Mouse (Mus musculus) MEL (cell line): ENCODE data around the gene Clcn3. TPM values are rescaled to one million over a fixed set of nuclear protein-coding genes. Genes with fewer than 3 reads are reported as not detected.

Source experiments
- DNase-seq: peaks from one replicate; pipeline ENCODE4 v3.0.0; 2011; ENCODE audit warnings: low read depth, low spot score
- H3K27ac ChIP-seq: 2 replicates; pipeline ENCODE4 v1.5.1; 2012; ENCODE audit warnings: low read depth, mild to moderate bottlenecking, control low read depth, low read length, moderate library complexity; ENCODE audit not compliant: control insufficient read depth
- H3K27me3 ChIP-seq, 2 experiments: fragments of 150-350 bp in 1 of 2; sonication (generic) in 1 of 2; 2 replicates each; pipeline ENCODE4 v1.6.1; 2012; ENCODE audit warnings: low read length in 2 of 2, mild to moderate bottlenecking in 2 of 2, improper control_type of control experiment in 1 of 2, moderate library complexity in 1 of 2; ENCODE audit not compliant: insufficient read depth in 2 of 2, control insufficient read depth in 1 of 2
- H3K36me3 ChIP-seq, 2 experiments: 2 replicates each; pipeline ENCODE4 v1.6.1; 2012 to 2014; ENCODE audit warnings: low read length in 2 of 2, improper control_type of control experiment in 1 of 2, inconsistent platforms in 1 of 2, mild to moderate bottlenecking in 1 of 2; ENCODE audit not compliant: insufficient read depth in 2 of 2, control insufficient read depth in 1 of 2
- H3K4me1 ChIP-seq, 2 experiments: fragments of 150-350 bp in 1 of 2; sonication (generic) in 1 of 2; 2 replicates each; pipeline ENCODE4 v1.6.1; 2012; ENCODE audit warnings: low read length in 2 of 2, improper control_type of control experiment in 1 of 2, mild to moderate bottlenecking in 1 of 2; ENCODE audit not compliant: insufficient read depth in 2 of 2, control insufficient read depth in 1 of 2
- H3K4me3 ChIP-seq, 2 experiments: fragments of 150-350 bp in 1 of 2; sonication (generic) in 1 of 2; 2 replicates each; pipeline ENCODE4 v1.5.1; 2012; ENCODE audit warnings: low read depth in 2 of 2, low read length in 2 of 2, mild to moderate bottlenecking in 2 of 2, moderate library complexity in 2 of 2, control low read depth in 1 of 2, improper control_type of control experiment in 1 of 2; ENCODE audit not compliant: control insufficient read depth in 1 of 2, insufficient read depth in 1 of 2
- H3K79me2 ChIP-seq: 2 replicates; pipeline ENCODE4 v1.6.1; 2012; ENCODE audit warnings: mild to moderate bottlenecking, low read length, moderate library complexity; ENCODE audit not compliant: control insufficient read depth, poor library complexity, insufficient read depth
- H3K9ac ChIP-seq: 2 replicates; pipeline ENCODE4 v1.6.1; 2012; ENCODE audit warnings: low read depth, mild to moderate bottlenecking, control low read depth, low read length, moderate library complexity; ENCODE audit not compliant: control insufficient read depth, poor library complexity, severe bottlenecking
- H3K9me3 ChIP-seq: fragments of 150-350 bp; sonication (generic); replicated peaks from 2 replicates; pipeline ENCODE4 v1.6.1; 2012; ENCODE audit warnings: mild to moderate bottlenecking, low read length, improper control_type of control experiment, moderate library complexity; ENCODE audit not compliant: insufficient read depth
- CHD1 ChIP-seq: IDR thresholded peaks from 2 replicates; pipeline ENCODE4 v1.6.1; 2012; ENCODE audit warnings: low read depth, mild to moderate bottlenecking, inconsistent platforms, low read length, improper control_type of control experiment
- CTCF ChIP-seq, 3 experiments: IDR thresholded peaks in 2 of 3; conservative IDR thresholded peaks in 1 of 3; 2 replicates each; pipeline ENCODE4 v1.5.1; 2011 to 2012; ENCODE audit warnings: low read length in 3 of 3, low read depth in 2 of 3, mild to moderate bottlenecking in 2 of 3, improper control_type of control experiment in 1 of 3, inconsistent platforms in 1 of 3, mixed read lengths in 1 of 3, moderate library complexity in 1 of 3; ENCODE audit not compliant: control insufficient read depth in 1 of 3, insufficient read depth in 1 of 3, poor library complexity in 1 of 3, severe bottlenecking in 1 of 3
- E2F4 ChIP-seq: IDR thresholded peaks from 2 replicates; pipeline ENCODE4 v1.6.1; 2011; ENCODE audit warnings: low read depth, low read length, improper control_type of control experiment, borderline replicate concordance
- ELF1 ChIP-seq: IDR thresholded peaks from 2 replicates; pipeline ENCODE4 v1.6.1; 2014; ENCODE audit warnings: low read depth, mild to moderate bottlenecking, inconsistent platforms, low read length, improper control_type of control experiment, moderate library complexity
- EP300 ChIP-seq, 2 experiments: IDR thresholded peaks; 2 replicates each; pipeline ENCODE4 v1.6.1; 2011; ENCODE audit warnings: improper control_type of control experiment in 2 of 2, low read length in 2 of 2, low read depth in 1 of 2, mild to moderate bottlenecking in 1 of 2
- GATA1 ChIP-seq: IDR thresholded peaks from 2 replicates; pipeline ENCODE4 v1.6.1; 2011; ENCODE audit warnings: low read depth, low read length, improper control_type of control experiment
- HCFC1 ChIP-seq: IDR thresholded peaks from 2 replicates; pipeline ENCODE4 v1.6.1; 2012; ENCODE audit warnings: low read depth, mild to moderate bottlenecking, inconsistent platforms, low read length, improper control_type of control experiment, moderate library complexity
- JUND ChIP-seq: IDR thresholded peaks from 2 replicates; pipeline ENCODE4 v1.6.1; 2011; ENCODE audit warnings: low read depth, mild to moderate bottlenecking, improper control_type of control experiment, low read length
- MAX ChIP-seq: IDR thresholded peaks from 2 replicates; pipeline ENCODE4 v1.6.1; 2011; ENCODE audit warnings: low read length, improper control_type of control experiment
- MEF2A ChIP-seq: IDR thresholded peaks from 2 replicates; pipeline ENCODE4 v1.6.1; 2014; ENCODE audit warnings: low read depth, mild to moderate bottlenecking, inconsistent platforms, low read length, improper control_type of control experiment; ENCODE audit not compliant: poor library complexity, insufficient replicate concordance, severe bottlenecking; ENCODE audit errors: extremely low read depth
- MXI1 ChIP-seq: IDR thresholded peaks from 2 replicates; pipeline ENCODE4 v1.6.1; 2011; ENCODE audit warnings: mild to moderate bottlenecking, low read depth, low read length, improper control_type of control experiment
- MYB ChIP-seq: IDR thresholded peaks from 2 replicates; pipeline ENCODE4 v1.6.1; 2011; ENCODE audit warnings: mild to moderate bottlenecking, low read depth, low read length, improper control_type of control experiment
- NRF1 ChIP-seq: IDR thresholded peaks from 2 replicates; pipeline ENCODE4 v1.6.1; 2014; ENCODE audit warnings: low read depth, mild to moderate bottlenecking, inconsistent platforms, low read length, improper control_type of control experiment, moderate library complexity; ENCODE audit not compliant: poor library complexity, insufficient read depth, severe bottlenecking
- POLR2A ChIP-seq, 2 experiments: IDR thresholded peaks; 2 replicates each; pipeline ENCODE4 v1.6.1; 2011 to 2012; ENCODE audit warnings: low read length in 2 of 2, mild to moderate bottlenecking in 2 of 2, control low read depth in 1 of 2, improper control_type of control experiment in 1 of 2, low read depth in 1 of 2, moderate library complexity in 1 of 2; ENCODE audit not compliant: control insufficient read depth in 1 of 2, insufficient read depth in 1 of 2, poor library complexity in 1 of 2
- POLR2AphosphoS2 ChIP-seq: IDR thresholded peaks from 2 replicates; pipeline ENCODE4 v1.6.1; 2011; ENCODE audit warnings: low read length, improper control_type of control experiment
- POLR2AphosphoS5 ChIP-seq: IDR thresholded peaks from 2 replicates; pipeline ENCODE4 v1.6.1; 2012; ENCODE audit warnings: low read depth, borderline replicate concordance, mild to moderate bottlenecking, inconsistent platforms, low read length, moderate library complexity, mixed read lengths
- RCOR1 ChIP-seq: IDR thresholded peaks from 2 replicates; pipeline ENCODE4 v1.6.1; 2012; ENCODE audit warnings: low read depth, mild to moderate bottlenecking, inconsistent platforms, low read length, improper control_type of control experiment
- SMC3 ChIP-seq: IDR thresholded peaks from 2 replicates; pipeline ENCODE4 v1.6.1; 2011; ENCODE audit warnings: low read depth, low read length, improper control_type of control experiment
- TAL1 ChIP-seq: IDR thresholded peaks from 2 replicates; pipeline ENCODE4 v1.6.1; 2012; ENCODE audit warnings: mild to moderate bottlenecking, inconsistent platforms, low read length, moderate library complexity, mixed read lengths
- TBP ChIP-seq: IDR thresholded peaks from 2 replicates; pipeline ENCODE4 v1.8.0; 2011; ENCODE audit warnings: low read depth, low read length, improper control_type of control experiment
- TCF12 ChIP-seq: IDR thresholded peaks from 2 replicates; pipeline ENCODE4 v1.6.1; 2014; ENCODE audit warnings: low read depth, mild to moderate bottlenecking, inconsistent platforms, low read length, improper control_type of control experiment, moderate library complexity
- UBTF ChIP-seq: IDR thresholded peaks from 2 replicates; pipeline ENCODE4 v1.6.1; 2012; ENCODE audit warnings: low read depth, mild to moderate bottlenecking, inconsistent platforms, low read length, improper control_type of control experiment, moderate library complexity, borderline replicate concordance; ENCODE audit not compliant: insufficient read depth
- USF1 ChIP-seq: IDR thresholded peaks from 2 replicates; pipeline ENCODE4 v1.6.1; 2014; ENCODE audit warnings: low read depth, mild to moderate bottlenecking, inconsistent platforms, low read length, improper control_type of control experiment, moderate library complexity
- ZNF384 ChIP-seq: IDR thresholded peaks from 2 replicates; pipeline ENCODE4 v1.6.1; 2012; ENCODE audit warnings: low read depth, mild to moderate bottlenecking, inconsistent platforms, low read length, improper control_type of control experiment
- polyA plus RNA-seq, 2 experiments: library from polyadenylated mRNA; stranded (reverse) in 1 of 2; unstranded in 1 of 2; fragments of >175 nt in 1 of 2; fragments of >200 nt in 1 of 2; gene quantifications; 2 replicates each; pipeline versions ENCODE4 v1.2.1 to v1.2.4; 2012; ENCODE audit warnings: low replicate concordance in 2 of 2, low read depth in 1 of 2; ENCODE audit not compliant: insufficient read length in 2 of 2, insufficient read depth in 1 of 2, missing spikeins in 1 of 2
- total RNA-seq: library from RNA; depleted of rRNA; stranded (reverse); fragments of 300-350 nt; gene quantifications from 2 replicates; pipeline ENCODE4 v1.2.3, GENCODE M21; 2012

Clcn3 gene
- total and polyA plus RNA-seq, 3 experiments, result 28.8 to 65.6 (median 33.0) TPM

DNA sequence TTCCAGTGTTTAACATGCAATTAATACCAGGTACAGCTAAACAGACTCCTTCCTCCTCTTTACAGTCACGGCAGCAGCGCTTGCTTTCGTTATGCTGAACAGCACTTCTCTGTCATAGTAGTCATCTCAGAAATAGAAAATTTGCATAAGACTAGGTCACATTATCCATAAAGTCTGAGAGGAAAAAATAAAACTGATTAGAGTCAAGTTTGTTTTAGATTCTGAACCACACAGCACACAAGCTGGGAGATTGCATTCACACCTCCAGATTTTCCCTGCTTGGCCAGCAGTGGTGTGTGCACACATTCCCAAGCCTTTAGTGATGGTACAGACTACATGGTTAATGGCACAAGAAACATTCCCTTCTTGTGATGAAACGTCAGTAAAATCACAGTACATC, 71.0 kb downstream of the Clcn3 start:
- Histone ChIP-seq H3K4me3 (no peak overlapping the region), H3K9me3 (no peaks in the 10 kb centered on the region), H3K27ac (no peak overlapping the region), H3K36me3 (peaks cover 0 to 19% of the 10 kb centered on the region in 2 experiments; a peak in 2 of 4 replicates), H3K9ac (no peak overlapping the region), H3K79me2 (no peaks in the 10 kb centered on the region), H3K27me3 (no peaks in the 10 kb centered on the region), H3K4me1 (no peaks in the 10 kb centered on the region)
- no peak for DNase-seq
- TF ChIP-seq CHD1, result no peak
- TF ChIP-seq NRF1, result no peak
- TF ChIP-seq ZNF384, result no peak
- no peak for TF ChIP-seq RCOR1
- TF ChIP-seq GATA1, result no peak
- no peak for TF ChIP-seq MYB
- TF ChIP-seq E2F4, result no peak
- TF ChIP-seq TAL1, result no peak
- no peak for TF ChIP-seq MEF2A
- no peak for TF ChIP-seq POLR2A (IDR thresholded peaks at IDR 0.05; ENCODE audit: control insufficient read depth in 1 of 2, insufficient read depth in 1 of 2, low read depth in 1 of 2, low read length in 2 of 2, poor library complexity in 1 of 2)
- TF ChIP-seq ELF1, result no peak
- no peak for TF ChIP-seq UBTF
- no peak for TF ChIP-seq TBP
- TF ChIP-seq SMC3, result no peak
- no peak for TF ChIP-seq MXI1
- TF ChIP-seq MAX, result no peak
- no peak for TF ChIP-seq USF1
- no peak for TF ChIP-seq JUND
- no peak for TF ChIP-seq EP300 (IDR thresholded peaks at IDR 0.05; ENCODE audit: low read depth in 1 of 2, low read length in 2 of 2)
- TF ChIP-seq HCFC1, result no peak

DNA sequence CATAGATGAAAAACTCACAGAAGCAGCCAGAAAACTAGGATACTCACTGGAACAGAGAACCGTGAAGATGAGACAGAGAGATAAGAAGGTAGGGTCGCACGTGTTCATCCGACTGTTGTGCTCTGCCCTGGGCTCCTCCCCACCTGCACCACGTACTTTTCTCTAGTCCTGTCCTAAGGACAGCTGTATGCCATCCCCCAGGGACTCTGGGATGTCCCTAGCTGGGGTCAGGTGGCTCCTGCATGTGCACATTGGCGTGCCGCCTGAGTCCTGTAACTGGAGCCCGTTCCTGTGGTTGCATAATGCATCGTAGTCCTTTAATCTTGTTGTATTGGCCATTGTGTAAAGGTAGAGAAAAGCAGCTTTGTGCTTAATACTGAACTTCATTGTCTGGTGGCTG, 83.0 kb downstream of the Clcn3 start:
- H3K9ac ChIP-seq, result no peak overlapping the region
- peaks cover 12 to 20% of the 10 kb centered on the region in 2 experiments for H3K36me3 ChIP-seq
- no peaks in the 10 kb centered on the region for H3K27me3 ChIP-seq
- H3K9me3 ChIP-seq, result no peaks in the 10 kb centered on the region
- peaks cover 0 to 12% of the 10 kb centered on the region in 2 experiments; a peak in 2 of 4 replicates for H3K4me1 ChIP-seq
- no peak overlapping the region for H3K27ac ChIP-seq
- DNase-seq, result no peak
- H3K79me2 ChIP-seq, result peaks cover 25% of the 10 kb centered on the region
- TF ChIP-seq TAL1 (no peak), TCF12 (no peak), CTCF (IDR thresholded peaks at IDR 0.05 in 2 of 3, conservative IDR thresholded peaks at IDR 0.05 in 1 of 3; ENCODE audit: control insufficient read depth in 1 of 3, insufficient read depth in 1 of 3, low read depth in 2 of 3, low read length in 3 of 3, poor library complexity in 1 of 3, severe bottlenecking in 1 of 3) (no peak), POLR2AphosphoS5 (no peak), CHD1 (no peak), POLR2AphosphoS2 (no peak), JUND (no peak), EP300 (IDR thresholded peaks at IDR 0.05; ENCODE audit: low read depth in 1 of 2, low read length in 2 of 2) (no peak), NRF1 (no peak), HCFC1 (no peak), GATA1 (no peak)
- H3K4me3 ChIP-seq, result no peak overlapping the region
